Mouse (Mus musculus): ENCODE data around the gene Jdp2. TPM values are rescaled to one million over a fixed set of nuclear protein-coding genes. Genes with fewer than 3 reads are reported as not detected.
A peak's percentile ranks its signal among the peaks of the same experiment; 100 is the strongest.

Gene Jdp2
- total RNA-seq, 1 experiment from 2014 or later = 28.2 TPM

GRCm38 (mm10) chr12:85599478-85600152 is 788 bp downstream of the Jdp2 start:
- 0 out of 2 replicates have a peak, but pooled peaks have one; percentile 4 for ATAC-seq (replicated peaks; ENCODE audit: insufficient number of reproducible peaks, low FRiP score, low TSS enrichment, poor library complexity, severe bottlenecking)

GRCm38 (mm10) chr12:85600637-85601036 is 1.8 kb downstream of the Jdp2 start:
- no peak for ATAC-seq (replicated peaks; ENCODE audit: insufficient number of reproducible peaks, low FRiP score, low TSS enrichment, poor library complexity, severe bottlenecking)

DNA sequence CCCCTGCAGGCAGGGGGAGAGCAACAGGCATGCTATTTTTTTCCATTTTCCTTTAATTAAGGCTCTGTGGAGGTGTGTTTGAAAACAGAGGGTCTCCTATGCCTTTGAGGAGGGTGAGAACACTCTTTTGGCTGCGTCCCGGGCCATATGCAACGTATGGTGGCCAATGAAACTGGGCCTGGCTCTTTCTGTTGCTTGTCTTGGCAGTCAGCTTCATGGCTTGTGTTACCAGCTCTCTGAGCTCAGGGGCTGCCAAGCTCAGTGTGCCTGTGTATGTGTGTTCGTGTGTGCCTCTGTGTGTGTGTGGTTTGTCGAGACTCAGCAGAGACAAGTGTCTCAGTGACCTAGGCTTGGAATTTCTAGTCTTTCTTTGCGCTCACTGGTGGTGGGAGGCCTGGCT is 2.7 kb downstream of the Jdp2 start:
- ATAC-seq (replicated peaks; ENCODE audit: insufficient number of reproducible peaks, low FRiP score, low TSS enrichment, poor library complexity, severe bottlenecking) = no peak

GRCm38 (mm10) chr12:85602153-85602552 is 3.3 kb downstream of the Jdp2 start:
- no peak for ATAC-seq (replicated peaks; ENCODE audit: insufficient number of reproducible peaks, low FRiP score, low TSS enrichment, poor library complexity, severe bottlenecking)

DNA sequence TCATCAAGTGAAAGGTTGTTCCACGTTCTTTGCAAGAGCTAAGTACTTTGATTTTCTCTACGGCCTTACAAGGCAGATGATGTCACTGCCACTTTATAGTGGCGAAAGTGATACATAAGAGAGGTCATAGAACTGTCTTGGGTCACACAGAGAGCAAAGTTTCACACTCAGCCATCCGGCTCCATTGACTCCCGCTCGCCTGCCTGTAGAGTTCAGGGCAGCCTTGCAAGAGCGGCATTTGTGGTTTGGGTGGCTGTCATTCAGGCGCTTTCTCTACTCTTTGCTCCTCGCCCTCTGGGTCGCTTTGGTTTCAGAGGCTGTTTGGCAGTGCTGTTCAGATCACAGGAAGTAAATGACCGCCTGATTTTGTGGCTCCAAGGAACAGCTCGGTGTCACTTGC is 4.0 kb downstream of the Jdp2 start:
- 0 out of 2 replicates have a peak, but pooled peaks have one; percentile 14 for ATAC-seq (replicated peaks; ENCODE audit: insufficient number of reproducible peaks, low FRiP score, low TSS enrichment, poor library complexity, severe bottlenecking)

DNA sequence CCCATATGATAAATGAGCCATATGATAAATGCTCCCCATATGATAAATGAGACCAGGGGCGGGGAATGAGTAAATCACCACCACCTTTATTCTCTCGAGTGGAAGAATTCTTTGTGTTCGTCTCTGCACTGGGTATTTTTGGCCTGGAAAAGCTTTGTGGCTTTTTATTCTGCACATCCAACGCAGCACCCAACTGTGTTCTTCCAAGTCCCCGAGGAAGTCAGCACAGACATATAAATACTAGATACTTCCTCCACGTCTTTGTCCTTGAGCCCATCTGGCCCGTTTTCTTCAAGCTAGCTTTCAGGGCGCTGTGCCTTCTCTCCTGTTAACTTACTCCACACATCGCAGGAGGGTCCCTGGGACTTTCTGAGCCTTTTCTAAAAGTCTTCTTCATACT is 4.9 kb downstream of the Jdp2 start:
- no peak for ATAC-seq (replicated peaks; ENCODE audit: insufficient number of reproducible peaks, low FRiP score, low TSS enrichment, poor library complexity, severe bottlenecking)

- no peak for ATAC-seq (replicated peaks; ENCODE audit: insufficient number of reproducible peaks, low FRiP score, low TSS enrichment, poor library complexity, severe bottlenecking)
Measured at GRCm38 (mm10) chr12:85604301-85604998, 5.6 kb downstream of the Jdp2 start.

DNA sequence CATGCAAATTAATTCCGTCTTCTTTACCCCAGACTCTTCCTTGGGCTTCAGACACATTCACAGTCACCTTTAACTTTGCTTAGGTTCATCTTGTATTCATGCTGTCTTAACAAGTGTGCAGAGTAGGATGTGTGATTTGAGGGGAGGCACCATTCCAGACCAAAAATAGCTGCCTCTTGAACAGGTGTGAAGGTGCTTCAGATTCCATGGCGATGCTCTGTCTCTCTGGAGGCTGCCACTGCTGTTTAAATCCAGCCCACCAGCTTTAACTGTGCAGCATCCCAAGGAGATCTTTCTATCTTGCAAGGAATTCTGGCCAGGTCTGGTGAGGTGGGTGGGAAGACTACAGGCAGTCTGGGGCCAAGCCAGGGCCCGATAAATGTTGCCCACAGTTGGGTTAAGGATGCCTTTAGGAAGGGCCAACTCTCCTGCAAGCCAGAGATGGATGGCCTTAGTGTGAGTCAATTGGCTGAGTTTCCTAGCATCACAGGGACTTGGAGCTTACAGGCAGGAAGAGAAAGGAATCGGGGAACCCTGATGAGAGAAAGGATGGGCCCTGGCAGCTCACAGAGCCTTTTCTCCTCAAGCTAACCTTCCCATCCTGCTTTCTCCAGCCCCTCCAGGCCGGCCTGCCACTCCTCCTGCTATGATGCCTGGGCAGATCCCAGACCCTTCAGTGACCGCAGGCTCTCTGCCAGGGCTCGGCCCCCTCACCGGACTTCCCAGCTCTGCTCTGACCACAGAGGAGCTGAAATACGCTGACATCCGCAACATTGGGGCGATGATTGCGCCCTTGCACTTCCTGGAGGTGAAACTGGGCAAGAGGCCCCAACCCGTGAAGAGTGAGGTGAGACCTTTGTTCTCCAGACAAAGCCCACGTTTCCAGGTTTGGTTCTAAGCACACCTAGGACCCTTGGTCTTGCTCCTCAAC is 9.0 kb downstream of the Jdp2 start:
- no peak for ATAC-seq (replicated peaks; ENCODE audit: insufficient number of reproducible peaks, low FRiP score, low TSS enrichment, poor library complexity, severe bottlenecking)

DNA sequence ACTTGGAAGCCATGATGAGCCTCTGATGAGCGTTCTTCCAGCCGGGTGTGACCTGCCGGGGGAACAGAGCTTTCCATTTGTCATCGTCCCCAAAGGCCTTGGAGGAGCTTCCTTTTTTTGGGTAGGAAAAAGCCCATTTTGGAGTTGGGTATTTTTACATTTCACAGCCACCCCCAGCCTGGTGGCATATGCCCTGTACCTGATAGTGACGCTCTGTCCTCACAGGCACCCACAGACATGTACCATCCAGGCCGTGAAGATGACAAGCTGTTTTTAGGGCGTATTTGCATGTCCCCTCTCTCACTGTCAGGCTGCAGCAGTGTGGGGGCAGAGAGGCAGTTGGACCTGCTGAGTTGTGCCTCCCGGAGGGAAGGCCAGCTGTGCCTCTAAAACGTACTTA is 11.3 kb downstream of the Jdp2 start:
- ATAC-seq (replicated peaks; ENCODE audit: insufficient number of reproducible peaks, low FRiP score, low TSS enrichment, poor library complexity, severe bottlenecking) = no peak

GRCm38 (mm10) chr12:85614090-85614489 is 15.3 kb downstream of the Jdp2 start:
- no peak for ATAC-seq (replicated peaks; ENCODE audit: insufficient number of reproducible peaks, low FRiP score, low TSS enrichment, poor library complexity, severe bottlenecking)

DNA sequence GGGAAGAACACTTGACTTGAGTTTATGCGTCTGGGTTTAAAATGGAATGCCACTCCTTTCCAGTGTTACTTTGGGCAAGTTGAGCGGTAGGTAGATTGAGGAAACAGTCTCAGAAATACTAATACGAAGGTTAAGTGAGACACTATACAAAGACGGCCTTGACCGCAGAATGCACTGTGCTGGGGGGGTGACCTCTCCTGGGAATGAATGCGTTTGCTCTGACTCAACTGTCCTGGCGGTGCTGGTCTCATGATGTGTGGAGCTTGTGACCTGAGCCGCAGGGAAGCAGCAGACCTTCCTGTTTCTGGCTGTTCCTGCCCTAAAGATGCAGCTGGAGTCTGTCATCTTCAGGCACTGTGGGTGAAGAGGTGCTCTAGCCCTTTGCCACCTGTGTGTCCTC is 16.7 kb downstream of the Jdp2 start:
- ATAC-seq (replicated peaks; ENCODE audit: insufficient number of reproducible peaks, low FRiP score, low TSS enrichment, poor library complexity, severe bottlenecking) = no peak

- no peak for ATAC-seq (replicated peaks; ENCODE audit: insufficient number of reproducible peaks, low FRiP score, low TSS enrichment, poor library complexity, severe bottlenecking)
Measured at GRCm38 (mm10) chr12:85617885-85618284, 19.1 kb downstream of the Jdp2 start.

DNA sequence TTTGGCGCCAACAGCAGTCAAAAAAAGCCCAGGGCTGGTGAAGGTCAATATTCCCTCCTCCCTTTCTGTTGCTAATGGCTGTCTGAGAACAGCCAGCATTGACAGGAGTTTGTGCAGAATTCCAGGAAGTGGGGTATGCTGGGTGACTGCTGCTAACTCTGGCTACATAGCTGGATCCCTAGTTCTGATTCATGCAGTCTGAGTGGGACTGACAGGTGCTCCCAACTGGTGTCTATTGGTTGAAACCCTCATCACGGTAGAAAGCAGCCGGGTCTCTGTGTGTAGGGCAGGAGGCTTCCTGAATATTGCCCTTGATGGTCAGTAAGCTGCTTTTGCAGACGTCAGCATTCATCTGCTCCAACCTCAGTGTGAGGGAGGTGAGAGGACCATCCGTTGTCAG is 19.6 kb downstream of the Jdp2 start:
- no peak for ATAC-seq (replicated peaks; ENCODE audit: insufficient number of reproducible peaks, low FRiP score, low TSS enrichment, poor library complexity, severe bottlenecking)

- no peak for ATAC-seq (replicated peaks; ENCODE audit: insufficient number of reproducible peaks, low FRiP score, low TSS enrichment, poor library complexity, severe bottlenecking)
Measured at GRCm38 (mm10) chr12:85619283-85619897, 20.6 kb downstream of the Jdp2 start.

- no peak for ATAC-seq (replicated peaks; ENCODE audit: insufficient number of reproducible peaks, low FRiP score, low TSS enrichment, poor library complexity, severe bottlenecking)
Measured at GRCm38 (mm10) chr12:85619898-85620443, 21.1 kb downstream of the Jdp2 start.

DNA sequence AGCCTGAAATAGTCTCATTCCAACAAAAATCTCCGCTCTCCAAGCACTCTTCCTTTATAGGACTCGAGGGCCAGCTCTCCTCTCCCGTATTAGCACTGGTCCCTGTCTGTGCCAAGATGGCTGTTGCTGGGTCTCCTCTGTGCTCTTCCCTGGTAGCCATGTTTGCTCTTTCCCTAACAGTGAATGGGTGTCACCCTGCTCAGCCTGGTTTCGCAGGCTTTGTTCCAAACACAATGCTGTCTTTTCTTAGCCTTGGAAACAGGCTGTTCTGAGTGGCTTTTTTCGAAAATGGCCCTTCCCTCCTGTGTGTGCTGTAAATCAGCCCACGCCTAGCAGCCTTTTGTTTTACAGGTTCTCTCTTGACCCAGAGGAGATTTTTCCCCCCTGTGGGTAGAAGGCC is 22.2 kb downstream of the Jdp2 start:
- ATAC-seq (replicated peaks; ENCODE audit: insufficient number of reproducible peaks, low FRiP score, low TSS enrichment, poor library complexity, severe bottlenecking) = no peak

GRCm38 (mm10) chr12:85621673-85622072 is 22.8 kb downstream of the Jdp2 start:
- ATAC-seq (replicated peaks; ENCODE audit: insufficient number of reproducible peaks, low FRiP score, low TSS enrichment, poor library complexity, severe bottlenecking) = no peak

GRCm38 (mm10) chr12:85623711-85624110 is 24.9 kb downstream of the Jdp2 start:
- no peak for ATAC-seq (replicated peaks; ENCODE audit: insufficient number of reproducible peaks, low FRiP score, low TSS enrichment, poor library complexity, severe bottlenecking)

DNA sequence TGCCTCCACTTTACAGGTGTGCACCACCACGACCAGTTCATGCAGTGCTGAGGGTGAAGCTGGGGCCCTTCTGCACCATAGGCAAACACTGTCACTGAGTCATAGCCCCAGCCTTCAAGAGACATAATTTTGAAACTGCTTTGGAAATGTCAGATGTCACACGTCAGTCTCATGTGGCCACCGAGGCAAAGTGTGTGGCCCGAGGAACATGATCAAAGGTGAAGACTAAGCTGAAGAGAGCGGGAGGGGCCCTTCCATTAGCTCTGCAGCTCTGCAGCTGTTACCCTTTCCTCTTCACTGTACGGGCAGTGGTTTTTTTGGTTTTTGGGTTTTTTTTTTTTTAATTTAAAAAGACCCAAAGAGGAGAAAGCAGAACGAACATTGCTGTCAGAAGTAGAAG is 25.8 kb downstream of the Jdp2 start:
- no peak for ATAC-seq (replicated peaks; ENCODE audit: insufficient number of reproducible peaks, low FRiP score, low TSS enrichment, poor library complexity, severe bottlenecking)
